Mouse (Mus musculus): ENCODE results near the gene Elf1.
"Not testable (repeated sequence)": the region's sequence is repeated elsewhere in the genome, so short reads cannot be mapped to it uniquely, and the experiment has no call there.

Gene Elf1

GRCm38 (mm10) chr14:79519663-79519975 is 38.6 kb downstream of the Elf1 start:
- no peak for DNase-seq (ENCODE audit: extremely low read depth, insufficient read length, low spot score)

GRCm38 (mm10) chr14:79520612-79521011 is 39.6 kb downstream of the Elf1 start:
- DNase-seq (ENCODE audit: extremely low read depth, insufficient read length, low spot score) = no peak

- DNase-seq (ENCODE audit: extremely low read depth, insufficient read length, low spot score) = no peak
Measured at GRCm38 (mm10) chr14:79521056-79521455, 40.1 kb downstream of the Elf1 start.

DNA sequence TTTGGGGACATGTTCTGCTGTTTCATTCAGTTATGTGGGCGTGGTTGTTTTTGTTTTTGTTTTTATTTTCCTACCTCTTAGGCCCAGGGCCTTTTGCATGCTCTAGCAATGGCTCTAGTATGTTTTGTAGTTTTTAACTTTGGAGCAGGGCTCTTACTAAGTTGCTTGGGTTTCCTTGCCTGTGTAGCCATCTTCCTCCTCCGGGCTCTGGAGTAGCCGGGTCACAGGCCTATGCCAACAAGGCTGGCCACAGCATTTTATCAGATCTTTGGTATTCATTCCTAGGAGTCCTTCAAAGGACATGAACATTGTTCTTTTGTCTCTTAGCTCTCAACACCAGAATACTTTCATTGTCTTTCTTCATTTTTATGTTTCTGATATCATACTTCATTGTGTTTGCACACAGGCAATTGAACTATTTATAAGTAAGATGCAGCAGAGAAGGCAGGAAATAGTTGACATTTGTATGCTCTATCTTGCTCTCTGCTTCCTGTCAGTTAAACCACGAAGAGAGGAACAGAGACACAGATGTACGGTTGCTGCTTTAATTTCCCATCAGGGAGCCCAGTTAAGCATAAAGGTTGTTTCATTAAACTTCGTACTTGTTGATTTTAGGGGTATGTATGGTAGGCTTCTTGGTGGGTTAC is 40.6 kb downstream of the Elf1 start:
- no peak for DNase-seq (ENCODE audit: extremely low read depth, insufficient read length, low spot score)

- no peak for DNase-seq (ENCODE audit: extremely low read depth, insufficient read length, low spot score)
Measured at GRCm38 (mm10) chr14:79522387-79522786, 41.4 kb downstream of the Elf1 start.

DNA sequence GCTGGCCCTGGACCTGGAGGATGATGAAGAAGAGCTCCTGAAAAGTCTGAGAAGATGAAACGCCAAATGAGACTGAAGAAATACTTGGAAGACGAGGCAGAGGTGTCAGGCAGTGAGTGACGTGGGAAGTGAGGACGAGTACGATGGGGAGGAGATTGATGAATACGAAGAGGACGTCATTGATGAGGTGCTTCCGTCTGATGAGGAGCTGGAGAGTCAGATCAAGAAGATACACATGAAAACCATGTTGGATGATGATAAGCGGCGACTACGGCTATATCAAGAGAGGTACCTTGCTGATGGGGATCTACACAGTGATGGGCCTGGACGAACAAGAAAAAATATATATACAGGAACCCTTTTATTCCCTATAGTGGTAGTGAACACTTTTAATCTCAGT is 45.1 kb downstream of the Elf1 start:
- not testable (repeated sequence) for DNase-seq (ENCODE audit: extremely low read depth, insufficient read length, low spot score)

DNA sequence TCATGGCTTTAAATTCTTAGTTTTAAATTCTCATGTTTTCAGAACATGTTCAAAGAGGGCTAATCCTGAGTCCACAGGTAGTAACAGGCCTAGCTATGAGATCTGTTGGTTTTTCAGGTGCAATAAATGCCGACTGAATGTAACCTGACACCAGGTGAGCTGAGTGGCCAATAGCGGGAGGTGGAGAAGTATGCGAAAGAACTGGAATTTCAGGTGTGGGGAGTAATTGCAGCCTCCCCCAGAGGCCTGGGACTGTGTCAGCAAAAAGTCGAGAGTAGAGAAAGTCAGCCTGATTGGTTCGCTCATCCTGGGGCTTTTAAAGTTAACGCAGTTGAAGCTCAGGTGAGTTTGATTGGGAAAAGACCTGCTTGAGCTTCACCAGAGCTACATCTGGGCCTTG is 46.7 kb downstream of the Elf1 start:
- no peak for DNase-seq (ENCODE audit: extremely low read depth, insufficient read length, low spot score)

DNA sequence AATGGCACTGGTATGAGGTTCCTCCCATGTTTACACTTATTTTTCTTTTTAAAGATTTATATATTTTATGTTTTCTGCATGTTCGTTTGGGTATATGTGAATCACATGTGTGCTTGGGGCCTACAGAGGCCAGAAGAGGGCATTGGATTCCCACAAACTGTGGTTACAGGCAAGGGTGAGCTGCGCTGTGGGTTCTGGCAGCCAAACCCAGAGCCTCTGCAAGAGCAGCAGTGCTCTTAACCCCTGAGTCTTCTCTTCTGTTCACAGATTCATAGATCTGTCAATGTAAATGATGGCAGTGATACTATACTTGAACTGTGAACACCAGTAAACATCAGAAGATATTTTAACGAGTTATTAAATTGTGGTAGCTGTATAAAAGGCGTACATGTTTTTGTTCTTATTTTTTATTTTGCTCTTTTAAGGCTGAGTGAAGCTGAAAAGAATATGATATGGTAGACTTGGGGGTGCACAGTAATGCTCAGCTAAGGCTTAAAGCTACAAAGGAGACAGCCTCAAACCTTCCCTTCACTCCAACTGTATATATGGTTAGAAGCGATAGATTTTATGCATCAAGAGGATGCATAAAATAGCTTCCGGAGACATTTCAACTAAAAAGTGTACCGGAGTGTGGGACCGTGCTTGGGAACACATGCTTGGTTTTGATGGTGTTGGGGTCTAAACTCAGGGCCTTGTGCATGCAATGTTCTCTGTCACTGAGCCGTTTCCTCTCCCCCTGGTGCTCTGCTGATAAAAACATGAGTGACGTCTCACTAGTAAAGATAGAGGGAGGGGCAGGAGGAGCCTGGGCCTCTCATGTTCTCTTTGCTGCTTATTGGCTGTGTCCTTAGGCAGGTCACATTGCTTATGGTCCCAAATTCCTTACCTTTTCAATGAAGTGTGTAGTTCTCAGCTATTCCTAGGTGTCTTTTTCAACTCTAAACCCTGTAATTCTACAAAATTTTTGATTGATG is 48.9 kb downstream of the Elf1 start:
- no peak for DNase-seq (ENCODE audit: extremely low read depth, insufficient read length, low spot score)

DNA sequence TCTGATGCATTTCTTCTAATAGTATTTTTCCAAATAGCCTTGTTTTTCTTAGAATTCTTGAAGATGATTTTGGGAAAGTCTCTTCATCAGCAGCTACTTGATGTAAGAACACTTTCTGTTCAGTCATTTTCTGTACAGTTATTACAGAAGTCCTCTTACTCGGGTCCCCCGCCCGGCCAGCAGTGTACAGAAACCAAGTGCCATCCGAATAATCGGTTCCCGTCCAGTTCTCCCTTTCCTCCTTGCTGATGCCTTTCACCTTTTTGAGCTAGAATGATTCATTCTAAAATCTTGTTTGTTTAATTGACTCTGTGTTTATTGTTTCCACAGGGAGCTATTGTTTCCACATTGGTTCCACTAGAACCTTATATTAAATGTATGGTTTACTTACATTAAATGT is 49.8 kb downstream of the Elf1 start:
- no peak for DNase-seq (ENCODE audit: extremely low read depth, insufficient read length, low spot score)

- DNase-seq (ENCODE audit: extremely low read depth, insufficient read length, low spot score) = no peak
Measured at GRCm38 (mm10) chr14:79532036-79532776, 51.2 kb downstream of the Elf1 start.

GRCm38 (mm10) chr14:79533350-79533749 is 52.4 kb downstream of the Elf1 start:
- no peak for DNase-seq (ENCODE audit: extremely low read depth, insufficient read length, low spot score)

DNA sequence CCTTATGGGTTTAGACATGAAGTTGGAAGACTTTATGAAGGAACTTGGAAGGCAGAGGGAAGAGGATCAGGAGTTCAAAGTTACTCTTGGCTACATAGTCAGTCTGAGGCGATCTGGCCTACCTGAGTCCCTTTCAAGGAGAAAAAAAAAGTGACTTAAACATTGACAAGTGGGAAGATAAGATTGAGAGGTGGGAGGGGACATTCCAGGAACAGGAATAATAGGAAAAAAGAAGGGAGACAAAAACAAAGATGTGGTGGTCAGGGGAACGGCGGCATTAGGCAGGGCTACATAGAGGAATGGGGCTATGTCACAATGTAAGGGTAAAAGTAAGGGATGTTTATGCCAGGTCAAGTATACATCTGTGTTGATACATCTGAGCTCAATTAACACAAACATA is 53.2 kb downstream of the Elf1 start:
- DNase-seq (ENCODE audit: extremely low read depth, insufficient read length, low spot score) = no peak

DNA sequence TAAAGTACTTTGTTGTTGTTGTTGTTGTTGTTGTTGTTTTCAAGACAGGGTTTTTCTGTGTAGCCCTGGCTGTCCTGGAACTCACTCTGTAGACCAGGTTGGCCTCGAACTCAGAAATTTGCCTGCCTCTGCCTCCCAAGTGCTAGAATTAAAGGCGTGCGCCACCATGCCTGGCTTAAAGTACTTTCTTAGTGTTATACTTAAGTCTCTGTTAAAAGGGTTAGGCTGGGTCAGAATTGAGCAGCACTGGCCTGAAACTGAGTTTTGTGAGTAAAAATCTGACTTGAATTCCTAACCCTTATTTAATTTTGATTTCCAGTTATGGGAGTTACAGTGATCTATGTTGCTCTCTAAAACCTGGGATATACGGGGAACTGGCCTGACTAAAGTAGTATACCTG is 53.7 kb downstream of the Elf1 start:
- not testable (repeated sequence) for DNase-seq (ENCODE audit: extremely low read depth, insufficient read length, low spot score)

- DNase-seq (ENCODE audit: extremely low read depth, insufficient read length, low spot score) = no peak
Measured at GRCm38 (mm10) chr14:79535318-79535717, 54.3 kb downstream of the Elf1 start.

GRCm38 (mm10) chr14:79536011-79536410 is 55.0 kb downstream of the Elf1 start:
- no peak for DNase-seq (ENCODE audit: extremely low read depth, insufficient read length, low spot score)

DNA sequence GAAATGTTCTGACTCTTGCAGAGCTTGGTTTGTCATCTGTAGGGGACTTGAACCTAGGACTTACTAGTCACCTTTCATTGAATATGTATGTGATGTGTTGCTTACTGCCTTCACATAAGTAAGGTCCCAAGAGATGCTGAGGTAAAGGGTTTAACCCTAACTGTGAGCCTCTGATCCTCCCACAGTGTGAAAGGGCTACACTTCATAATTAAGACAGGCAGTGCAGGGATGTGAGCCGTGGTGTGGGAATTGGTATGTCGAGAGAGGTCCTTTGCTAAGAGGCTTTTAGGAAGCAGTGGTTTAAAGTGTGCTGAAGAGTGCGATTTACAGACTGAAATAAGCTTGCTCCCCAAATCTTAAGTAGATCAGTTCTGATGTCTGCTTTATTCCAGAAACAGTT is 55.8 kb downstream of the Elf1 start:
- no peak for DNase-seq (ENCODE audit: extremely low read depth, insufficient read length, low spot score)

- no peak for DNase-seq (ENCODE audit: extremely low read depth, insufficient read length, low spot score)
Measured at GRCm38 (mm10) chr14:79537463-79537862, 56.5 kb downstream of the Elf1 start.

GRCm38 (mm10) chr14:79537921-79538320 is 56.9 kb downstream of the Elf1 start:
- DNase-seq (ENCODE audit: extremely low read depth, insufficient read length, low spot score) = no peak

GRCm38 (mm10) chr14:79541606-79542005 is 60.6 kb downstream of the Elf1 start:
- no peak for DNase-seq (ENCODE audit: extremely low read depth, insufficient read length, low spot score)

DNA sequence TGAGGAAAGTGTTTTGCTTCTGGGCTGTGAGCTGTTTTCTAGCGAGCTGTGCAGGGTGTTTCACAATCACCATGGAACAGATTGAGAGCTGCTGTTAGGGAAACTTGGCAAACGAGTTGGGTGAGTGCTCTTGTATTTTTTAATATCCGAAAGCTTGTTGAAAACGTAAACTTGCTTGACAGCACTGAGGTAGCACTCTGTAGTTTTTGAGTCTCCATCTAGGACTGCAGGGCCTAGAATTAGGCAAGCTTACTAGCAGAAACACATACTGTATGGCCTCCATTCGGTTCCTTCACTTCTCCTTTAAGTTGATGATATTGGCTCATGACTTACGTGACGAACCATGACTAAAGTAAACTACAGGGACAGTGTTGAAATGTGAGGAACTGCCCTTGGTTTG is 68.3 kb downstream of the Elf1 start:
- DNase-seq (ENCODE audit: extremely low read depth, insufficient read length, low spot score) = peak; percentile 35

- peak; percentile 28 for DNase-seq (ENCODE audit: extremely low read depth, insufficient read length, low spot score)
Measured at GRCm38 (mm10) chr14:79551929-79552328, 70.9 kb downstream of the Elf1 start.

All from 3134 (cell line).